Mouse (Mus musculus): ENCODE measurements at regions not wholly inside any gene's neighbourhood (a gene's known extent, or its start where the extent isn't known, plus 50 kb on each side); places are given as distances from the start of the nearest gene placed in this dataset.

- in situ Hi-C loops (cut with MboI, MseI) = no loop called here
Measured at GRCm38 (mm10) chr6:93133940-93134339, 190.6 kb upstream of the Adamts9 start.

GRCm38 (mm10) chr6:93130946-93131685, 187.8 kb upstream of the Adamts9 start:
- in situ Hi-C loops (cut with MboI, MseI) = no loop called here

- in situ Hi-C loops (cut with MboI, MseI) = no loop called here
Measured at GRCm38 (mm10) chr6:93119482-93119881, 176.2 kb upstream of the Adamts9 start.

- in situ Hi-C loops (cut with MboI, MseI) = no loop called here
Measured at GRCm38 (mm10) chr6:93113361-93113760, 170.1 kb upstream of the Adamts9 start.

- in situ Hi-C loops (cut with MboI, MseI) = no loop called here
Measured at GRCm38 (mm10) chr6:93094730-93095360, 151.6 kb upstream of the Adamts9 start.

GRCm38 (mm10) chr6:93093770-93094169, 150.5 kb upstream of the Adamts9 start:
- in situ Hi-C loops (cut with MboI, MseI) = no loop called here

- in situ Hi-C loops (cut with MboI, MseI) = no loop called here
Measured at GRCm38 (mm10) chr6:93087329-93087728, 144.0 kb upstream of the Adamts9 start.

- in situ Hi-C loops (cut with MboI, MseI) = no loop called here
Measured at GRCm38 (mm10) chr6:93084286-93084685, 141.0 kb upstream of the Adamts9 start.

GRCm38 (mm10) chr6:93083716-93084115, 140.4 kb upstream of the Adamts9 start:
- in situ Hi-C loops (cut with MboI, MseI) = no loop called here

GRCm38 (mm10) chr6:93082205-93082604, 138.9 kb upstream of the Adamts9 start:
- in situ Hi-C loops (cut with MboI, MseI) = no loop called here

- in situ Hi-C loops (cut with MboI, MseI) = no loop called here
Measured at GRCm38 (mm10) chr6:93076681-93077080, 133.4 kb upstream of the Adamts9 start.

- in situ Hi-C loops (cut with MboI, MseI) = no loop called here
Measured at GRCm38 (mm10) chr6:93075867-93076266, 132.6 kb upstream of the Adamts9 start.

- in situ Hi-C loops (cut with MboI, MseI) = no loop called here
Measured at GRCm38 (mm10) chr6:93075011-93075410, 131.7 kb upstream of the Adamts9 start.

GRCm38 (mm10) chr6:93070916-93071315, 127.6 kb upstream of the Adamts9 start:
- in situ Hi-C loops (cut with MboI, MseI) = no loop called here

- in situ Hi-C loops (cut with MboI, MseI) = no loop called here
Measured at GRCm38 (mm10) chr6:93067808-93068207, 124.5 kb upstream of the Adamts9 start.

GRCm38 (mm10) chr6:93066553-93067376, 123.5 kb upstream of the Adamts9 start:
- in situ Hi-C loops (cut with MboI, MseI) = no loop called here

GRCm38 (mm10) chr6:93065917-93066552, 122.7 kb upstream of the Adamts9 start:
- in situ Hi-C loops (cut with MboI, MseI) = no loop called here

- in situ Hi-C loops (cut with MboI, MseI) = no loop called here
Measured at GRCm38 (mm10) chr6:93065366-93065765, 122.1 kb upstream of the Adamts9 start.

- in situ Hi-C loops (cut with MboI, MseI) = no loop called here
Measured at GRCm38 (mm10) chr6:93064366-93064765, 121.1 kb upstream of the Adamts9 start.

GRCm38 (mm10) chr6:93061741-93062140, 118.4 kb upstream of the Adamts9 start:
- in situ Hi-C loops (cut with MboI, MseI) = no loop called here

GRCm38 (mm10) chr6:93045524-93045923, 102.2 kb upstream of the Adamts9 start:
- in situ Hi-C loops (cut with MboI, MseI) = no loop called here

GRCm38 (mm10) chr6:93041041-93041440, 97.7 kb upstream of the Adamts9 start:
- in situ Hi-C loops (cut with MboI, MseI) = no loop called here
